24 mouse cellular contexts compared by ENCODE assay signal in the genomic region with DNA sequence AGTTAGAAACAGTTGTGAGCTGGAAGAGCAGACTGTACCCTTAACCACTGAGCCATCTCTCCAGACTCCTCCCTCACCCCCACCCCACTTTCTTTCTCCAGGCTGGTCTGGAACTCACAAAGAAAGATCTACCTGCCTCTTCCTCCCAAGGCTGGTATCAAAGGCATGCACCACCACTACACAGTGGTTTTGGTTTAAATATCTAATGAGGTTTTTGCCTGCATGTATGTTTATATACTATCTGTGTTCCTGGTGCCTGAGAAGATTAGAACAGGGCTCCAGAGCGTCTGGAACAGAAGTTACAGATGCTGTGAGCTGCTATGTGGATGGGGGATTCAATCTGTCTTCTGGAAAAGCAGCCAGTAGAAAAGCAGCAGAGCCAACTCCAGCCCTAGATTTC. TPM values are rescaled to one million over a fixed set of nuclear protein-coding genes. Genes with fewer than 3 reads are reported as not detected.
"Had no signal": no experiment of that assay in that cellular context is flagged by ENCODE, and none has a peak within 500 bp of the region (broad histone marks: within the 10 kb centered on the region; RNA-seq: fewer than 3 reads in every experiment).

No protein-coding gene starts in this region.

- ATAC-seq: liver, postnatal 0 days; lung, postnatal 0 days; midbrain, embryonic 16.5 days had no signal

- H3K27me3 ChIP-seq: lung, embryonic 15.5 days; megakaryocyte, embryonic 14.5 days; midbrain, embryonic 12.5 days; neural tube, embryonic 13.5 days; neural tube, embryonic 15.5 days had no signal

- H3K4me3 ChIP-seq: midbrain, embryonic 12.5 days had no signal

- H3K9me3 ChIP-seq: lung, embryonic 15.5 days; megakaryocyte, embryonic 14.5 days; midbrain, embryonic 12.5 days; neural tube, embryonic 13.5 days; neural tube, embryonic 15.5 days had no signal

- DNase-seq: liver, postnatal 0 days; lung, adult 2 months; lung, postnatal 14 days; lung, postnatal 36 days; midbrain, embryonic 14.5 days; retina, postnatal 1 day; right cerebral cortex, adult 18-20 months; right cerebral cortex, postnatal 25 days; right cerebral cortex, postnatal 4 days; spleen, adult 18-20 months; thymus, adult 18-20 months; thymus, postnatal 14 days; thymus, postnatal 36 days had no signal

RNA-seq across cellular contexts. Expression of gene Gm42957, which starts 1.3 kb away (rescaled TPM):
- polyA plus RNA-seq: liver, postnatal 0 days; lung, postnatal 0 days; macrophage; midbrain, embryonic 12.5 days; midbrain, embryonic 14.5 days; neural tube, embryonic 11.5 days; small intestine, adult 2 months; thymus, postnatal 0 days had no signal
